Mouse (Mus musculus) ovary, postnatal 36 days (tissue): ENCODE measurements around the gene Gucy2g.
A peak's percentile ranks its signal among the peaks of the same experiment; 100 is the strongest.
"Not testable (repeated sequence)": the region's sequence is repeated elsewhere in the genome, so short reads cannot be mapped to it uniquely, and the experiment has no call there.

Experiments
- DNase-seq: peaks from one replicate; pipeline ENCODE4 v3.0.0; 2022; ENCODE audit warnings: low spot score, mixed read lengths

Gucy2g gene

DNA sequence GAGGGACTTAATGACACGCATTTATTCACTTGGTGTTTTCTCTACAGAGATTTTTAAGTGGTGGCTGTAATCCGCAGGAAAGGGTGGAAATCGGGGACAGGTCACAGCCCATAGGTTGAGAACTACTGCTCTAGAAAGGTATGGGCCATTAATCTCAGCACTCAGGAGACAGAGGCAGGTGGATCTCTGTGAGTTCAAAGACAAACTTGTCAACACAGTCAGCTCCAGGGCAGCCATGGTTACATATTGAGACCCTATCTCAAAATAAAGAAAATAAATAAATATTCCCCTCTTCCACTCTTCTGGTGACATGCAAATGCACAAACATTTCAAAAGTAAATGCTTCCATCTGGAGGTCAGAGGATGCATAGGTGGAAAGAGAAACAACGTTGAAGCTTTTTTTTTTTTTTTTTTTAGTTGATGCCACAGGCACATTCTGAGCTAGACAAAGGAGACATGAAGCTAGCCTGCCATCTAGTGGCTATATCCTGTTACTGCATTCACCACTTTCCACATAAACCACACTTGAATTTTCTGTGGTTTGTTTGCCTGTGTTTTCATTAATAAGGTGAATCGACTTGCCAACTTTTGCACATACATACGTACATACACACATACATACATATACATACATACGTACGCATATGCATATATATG lies 34.4 kb downstream of the Gucy2g start:
- DNase-seq = no peak

- peak; percentile 53 for DNase-seq
Observed at GRCm38 (mm10) chr19:55198303-55198702, 42.7 kb downstream of the Gucy2g start.

DNA sequence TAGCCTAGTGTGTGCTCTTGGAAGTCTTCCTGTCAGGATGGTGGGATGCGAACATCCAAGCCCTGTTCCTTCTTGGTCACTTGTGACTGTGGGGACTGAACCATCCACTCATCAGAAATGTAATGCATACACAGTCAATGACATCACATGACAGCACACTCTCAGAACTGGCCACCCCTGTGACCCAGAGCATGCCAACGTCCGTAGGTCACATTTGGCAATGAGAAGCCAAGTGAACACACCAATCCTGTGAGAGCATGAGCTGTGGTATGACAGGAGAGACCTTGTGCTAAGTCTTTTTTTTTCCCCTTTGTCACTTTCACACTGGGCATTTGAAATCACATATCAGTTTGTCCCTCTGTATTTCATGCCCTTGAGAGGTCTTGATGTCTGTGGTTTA lies 45.5 kb downstream of the Gucy2g start:
- DNase-seq = no peak

- no peak for DNase-seq
Observed at GRCm38 (mm10) chr19:55194520-55195170, 46.4 kb downstream of the Gucy2g start.

DNA sequence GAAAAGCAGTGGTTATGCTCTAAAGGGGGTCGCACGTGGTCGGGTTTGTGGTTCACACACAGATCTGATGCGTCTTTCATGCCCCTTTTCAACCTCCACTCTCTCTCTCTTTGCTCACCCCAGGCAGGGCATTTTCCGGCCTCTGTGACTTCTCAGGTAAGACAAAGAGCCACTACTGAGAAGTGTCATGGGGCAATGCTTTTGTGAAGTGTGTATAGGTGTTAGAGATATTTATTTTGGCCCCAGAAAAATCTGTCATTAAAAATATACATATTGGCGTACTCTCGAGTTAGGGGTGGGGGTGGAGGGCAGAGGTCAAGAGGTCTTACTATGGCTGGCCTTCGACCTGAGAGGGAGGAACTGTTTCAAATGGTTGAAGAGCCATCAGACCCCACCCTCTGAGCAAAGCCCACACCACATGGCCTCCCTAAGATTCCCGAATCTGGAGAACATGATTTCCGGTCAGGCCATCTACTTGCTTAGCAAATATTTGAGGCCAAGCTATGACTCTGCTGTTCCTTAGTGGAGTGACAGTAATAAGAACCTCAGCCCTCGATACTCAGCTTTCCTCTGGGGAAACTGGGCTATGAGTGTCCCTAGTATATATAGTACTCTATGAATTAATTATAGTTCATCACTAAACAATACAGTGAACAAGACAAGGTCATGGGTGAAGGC lies 47.2 kb downstream of the Gucy2g start:
- DNase-seq = no peak

DNA sequence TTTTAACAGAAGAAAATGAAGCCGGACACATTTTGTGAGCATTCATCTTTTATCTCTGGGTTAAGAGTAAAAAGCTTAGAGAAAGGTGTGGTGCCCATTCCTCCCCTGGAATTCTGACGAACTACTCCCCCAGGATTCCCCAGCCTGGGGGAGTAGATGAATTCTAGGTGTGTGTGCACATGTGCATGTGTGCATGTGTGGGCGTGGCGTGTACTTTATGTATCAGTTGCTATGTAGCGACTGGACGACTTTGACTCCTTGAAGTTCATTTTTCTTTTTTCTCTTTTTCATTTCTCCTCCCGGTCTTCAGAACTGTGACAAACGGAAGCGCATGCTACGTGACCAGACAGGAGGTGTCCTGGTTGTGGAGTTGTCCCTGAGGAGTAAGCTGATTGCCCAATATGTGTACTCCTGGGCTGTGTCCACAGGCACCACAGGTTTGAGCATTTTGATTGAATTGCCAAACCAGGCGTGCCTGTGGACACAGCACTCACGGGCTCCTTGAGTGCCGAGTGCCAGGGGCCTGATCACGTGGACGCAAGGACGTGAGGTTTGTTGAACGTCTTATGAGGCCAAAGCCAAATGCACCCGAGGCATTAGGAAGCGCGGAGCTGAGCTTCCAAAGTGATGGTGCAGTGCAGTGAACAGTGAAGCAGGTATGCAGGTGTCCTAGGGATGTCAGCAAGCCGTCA lies 48.6 kb downstream of the Gucy2g start:
- no peak for DNase-seq

- no peak for DNase-seq
Observed at GRCm38 (mm10) chr19:55191596-55191995, 49.4 kb downstream of the Gucy2g start.

DNA sequence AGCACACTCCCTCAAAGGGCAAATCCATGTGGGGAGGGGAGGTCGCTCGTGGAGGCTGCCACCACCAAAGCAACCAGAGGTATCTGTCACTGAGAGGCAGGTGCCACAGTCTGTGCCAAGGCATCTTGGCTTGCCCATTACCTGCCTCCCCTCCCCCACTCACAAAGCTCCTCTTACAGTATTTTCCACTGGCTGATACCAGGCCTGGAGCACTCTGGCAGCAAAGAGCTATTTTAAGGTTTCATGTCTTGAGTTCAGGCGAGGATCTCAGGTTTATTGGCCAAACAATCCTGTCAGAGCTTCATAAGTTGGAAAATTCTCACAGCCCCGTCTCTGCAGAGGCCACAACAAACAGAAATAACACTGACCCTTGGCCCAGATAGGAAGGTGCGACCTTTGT lies 51.0 kb downstream of the Gucy2g start:
- no peak for DNase-seq

DNA sequence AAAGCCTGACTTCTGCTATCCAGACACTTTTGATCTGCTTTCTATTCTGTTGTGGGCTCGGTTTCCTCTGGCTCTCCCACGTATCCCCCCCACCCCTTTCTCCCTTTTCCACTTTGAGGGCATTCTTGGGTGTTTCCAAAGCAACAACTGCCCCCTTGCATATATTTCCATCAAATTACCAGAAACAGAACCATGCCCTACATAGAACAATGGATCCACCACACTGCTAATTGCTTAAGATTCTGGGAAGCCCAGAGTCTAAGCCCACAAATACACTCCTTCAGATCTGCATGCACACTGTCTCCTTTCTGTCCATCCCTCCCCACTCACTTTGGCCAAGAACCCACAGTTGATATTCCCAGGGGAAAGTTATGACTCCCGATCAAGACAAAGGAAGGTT lies 55.4 kb downstream of the Gucy2g start:
- no peak for DNase-seq

DNA sequence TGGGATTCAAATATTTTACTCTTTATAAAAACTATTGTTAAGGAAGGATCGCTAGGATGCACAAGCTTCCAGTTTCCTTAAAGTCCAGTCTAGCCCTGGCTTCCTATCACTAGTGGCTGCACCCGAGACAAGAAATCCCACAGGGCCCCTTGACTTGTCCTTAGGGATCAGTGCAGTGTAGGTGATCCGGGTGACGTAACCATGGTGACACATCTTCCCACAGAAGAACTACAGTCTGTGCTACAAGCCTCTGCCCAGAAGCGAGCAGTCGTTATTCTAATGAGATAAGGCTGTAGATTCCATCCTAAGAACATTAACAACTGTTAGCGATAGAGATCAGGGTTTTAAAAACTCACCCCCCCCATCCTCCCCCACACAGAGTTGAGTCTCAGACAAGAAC lies 56.0 kb downstream of the Gucy2g start:
- DNase-seq = no peak

DNA sequence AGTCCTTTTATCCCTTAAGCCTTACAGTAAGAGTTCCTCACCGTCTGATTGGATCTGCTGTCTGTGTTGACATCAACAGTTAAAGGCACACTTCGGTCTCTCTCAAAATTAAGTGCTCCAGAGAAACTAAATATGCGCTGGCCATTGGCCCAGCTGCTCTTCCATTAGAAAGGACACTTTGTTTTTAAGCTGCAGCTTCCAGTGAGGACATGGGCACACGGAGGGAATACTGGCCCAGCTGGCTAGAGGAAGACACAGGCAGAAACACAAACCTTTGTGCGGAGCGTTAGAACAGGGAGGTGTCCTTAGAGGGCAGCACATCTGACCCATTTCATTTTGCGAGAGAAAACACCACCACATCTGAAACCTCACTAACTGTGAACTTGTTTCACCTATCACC lies 56.6 kb downstream of the Gucy2g start:
- no peak for DNase-seq

GRCm38 (mm10) chr19:55180433-55180832 lies 60.6 kb downstream of the Gucy2g start, which contains the start of gene Tectb:
TSS of gene Tectb (plus strand) at chr19:55180733.
- no peak for DNase-seq

DNA sequence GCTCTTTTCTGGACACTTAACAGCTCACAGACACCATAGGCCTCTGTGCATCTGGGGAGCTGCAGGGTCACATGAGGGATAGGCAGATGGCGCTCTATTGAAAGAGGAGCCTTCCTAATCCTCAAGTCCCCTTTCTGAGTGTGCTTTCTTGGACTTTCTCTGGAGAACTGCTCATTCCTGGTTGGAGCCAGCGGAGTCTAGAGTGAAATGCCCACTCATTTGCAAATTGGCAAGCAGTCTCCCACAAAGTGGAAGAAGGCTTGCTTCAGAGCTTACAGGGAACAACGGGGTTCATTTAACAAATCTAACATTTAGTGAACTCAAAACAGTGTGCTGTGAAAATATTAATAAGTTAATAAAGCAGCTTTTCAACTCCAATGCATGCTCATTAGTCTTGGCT lies 63.9 kb downstream of the Gucy2g start:
- DNase-seq = no peak

DNA sequence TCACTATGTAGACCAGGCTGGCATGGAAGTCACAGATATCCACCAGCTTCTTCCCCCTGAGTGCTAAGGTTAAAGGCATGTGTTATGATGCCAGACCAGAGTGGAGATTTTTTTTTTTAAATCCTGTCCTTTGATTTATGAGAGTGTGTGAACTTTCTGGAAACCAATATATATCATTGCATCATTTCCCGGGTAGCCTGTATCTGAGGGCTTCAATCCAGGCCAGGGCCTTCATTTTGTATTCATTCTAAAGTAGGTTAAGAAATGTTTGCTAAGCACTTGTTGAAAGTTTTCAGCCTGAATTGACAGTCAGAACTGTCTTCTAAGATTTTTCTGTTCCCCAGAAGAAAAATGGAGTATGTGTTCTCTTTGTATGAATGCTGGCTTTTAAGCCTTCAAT lies 69.5 kb downstream of the Gucy2g start:
- DNase-seq = no peak

- DNase-seq = no peak
Observed at GRCm38 (mm10) chr19:55170399-55170798, 70.6 kb downstream of the Gucy2g start.

DNA sequence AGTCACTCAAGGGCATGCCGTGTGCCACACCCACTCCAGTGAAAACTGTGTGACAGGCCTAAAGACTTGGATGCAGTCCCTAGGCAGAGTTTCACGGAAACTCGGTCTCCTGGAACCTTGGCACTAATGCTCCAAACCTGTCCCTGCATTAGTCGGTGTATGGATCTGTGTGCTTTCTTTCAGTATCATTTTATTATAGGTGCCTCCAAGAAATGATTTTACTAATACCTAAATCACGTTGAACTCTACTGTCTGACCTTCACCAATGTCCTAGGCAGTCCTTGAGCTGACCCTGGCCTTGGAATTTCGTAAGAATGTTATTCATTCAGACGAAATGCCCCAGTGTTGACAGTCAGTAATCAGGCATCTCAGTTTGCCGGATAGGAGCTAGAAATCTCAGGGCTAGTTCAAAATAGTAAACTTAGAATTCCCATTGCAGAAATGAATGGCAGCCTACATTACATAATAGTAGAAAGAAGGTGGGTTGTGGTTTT lies 71.8 kb downstream of the Gucy2g start:
- not testable (repeated sequence) for DNase-seq

- no peak for DNase-seq
Observed at GRCm38 (mm10) chr19:55168360-55168759, 72.7 kb downstream of the Gucy2g start.

DNA sequence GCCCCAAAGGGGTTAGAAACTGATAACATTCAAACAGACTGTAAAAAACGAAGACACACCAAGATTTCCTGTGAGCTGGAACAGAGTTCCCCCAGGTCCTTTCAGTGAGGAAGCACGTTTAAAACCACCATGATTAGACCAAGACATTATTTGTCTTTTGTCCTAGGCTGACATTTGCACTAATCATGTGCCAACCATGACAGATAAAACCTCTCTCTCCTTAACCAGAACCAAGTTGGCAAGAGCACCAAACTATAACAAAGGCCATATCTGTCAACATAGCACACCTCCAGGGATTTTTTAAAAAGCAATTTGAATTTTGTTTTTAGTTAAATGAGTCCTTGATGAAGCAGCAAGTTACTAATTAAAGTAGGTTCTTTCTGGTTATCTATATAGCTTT lies 73.3 kb downstream of the Gucy2g start:
- DNase-seq = no peak

DNA sequence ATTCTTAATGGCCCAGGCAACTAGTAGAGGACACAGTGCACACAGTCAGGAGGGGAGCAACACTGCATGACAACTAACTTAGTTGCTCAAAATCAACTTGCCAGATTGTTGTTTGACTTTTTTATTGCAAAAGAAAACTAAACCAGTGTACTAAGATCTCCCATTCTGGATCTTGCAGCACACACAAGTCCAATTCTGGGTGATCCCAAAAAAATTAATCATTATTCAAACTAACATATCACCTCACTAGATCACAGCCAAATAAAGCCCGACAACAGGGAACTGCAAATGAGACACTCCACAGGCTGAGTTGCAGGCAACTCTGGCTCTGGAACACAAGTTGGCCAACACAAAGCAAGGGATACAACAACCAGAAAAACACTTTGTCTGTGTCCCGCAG lies 74.3 kb downstream of the Gucy2g start:
- no peak for DNase-seq

DNA sequence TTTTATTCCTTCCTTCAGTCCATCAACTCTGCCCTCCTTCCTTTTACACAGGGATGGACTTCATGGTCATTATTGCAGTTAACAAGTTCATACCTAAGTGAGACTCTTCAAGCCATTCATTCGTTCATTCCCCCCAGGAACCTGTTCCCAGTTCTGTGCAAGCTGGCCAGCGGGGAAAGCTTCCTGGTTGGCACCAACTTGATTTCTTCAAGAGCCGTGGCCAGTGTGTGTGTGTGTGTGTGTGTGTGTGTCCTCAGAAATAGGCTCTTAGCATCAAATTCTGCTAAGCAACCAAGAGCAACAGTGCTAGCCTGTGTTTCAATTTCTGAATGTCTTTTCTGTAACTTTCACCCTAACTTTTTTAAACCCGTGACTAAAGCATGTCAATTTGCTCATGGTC lies 75.1 kb downstream of the Gucy2g start:
- no peak for DNase-seq

DNA sequence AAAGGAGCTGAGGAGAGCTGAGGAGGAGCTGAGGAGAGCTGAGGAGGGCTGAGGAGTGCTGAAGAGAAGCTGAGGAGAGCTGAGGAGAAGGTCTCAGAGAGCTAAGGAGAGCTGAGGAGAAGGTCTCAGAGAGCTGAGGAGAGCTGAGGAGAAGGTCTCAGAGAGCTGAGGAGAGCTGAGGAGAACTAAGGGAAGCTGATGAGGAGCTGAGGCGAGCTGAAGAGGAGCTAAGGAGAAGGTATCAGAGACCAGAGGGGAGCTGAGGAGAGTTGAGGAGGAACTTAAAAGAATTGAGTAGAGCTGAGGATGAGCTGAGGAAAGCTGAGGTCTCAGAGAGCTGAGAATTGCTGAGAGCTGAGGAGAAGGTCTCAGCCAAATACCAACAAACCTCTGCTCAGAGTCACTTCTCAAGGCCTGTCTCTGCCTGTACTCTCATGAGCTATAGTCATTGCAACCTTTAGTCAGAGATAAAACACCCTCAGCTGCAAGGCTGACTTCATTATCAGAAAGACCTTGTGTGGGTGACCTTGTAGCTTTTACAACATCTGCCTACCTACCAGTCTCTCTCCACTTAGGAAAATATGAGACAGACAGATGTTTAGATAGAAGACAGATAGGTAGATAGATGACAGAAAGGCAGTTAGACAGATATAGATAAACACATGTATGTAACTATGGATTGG lies 75.7 kb downstream of the Gucy2g start:
- no peak for DNase-seq

GRCm38 (mm10) chr19:55164162-55164561 lies 76.9 kb downstream of the Gucy2g start:
- DNase-seq = no peak
